Mouse (Mus musculus) cerebellum, adult 2 months (tissue): ENCODE results near the gene Slc24a3.

Experiments used
- CTCF ChIP-seq: fragments of 200-500 bp; IDR thresholded peaks from 2 replicates; pipeline ENCODE4 v1.5.1; 2011; ENCODE audit warnings: low read depth, mild to moderate bottlenecking, control low read depth, low read length, moderate library complexity, borderline replicate concordance; ENCODE audit not compliant: insufficient read depth
- POLR2A ChIP-seq: fragments of 200-500 bp; IDR thresholded peaks from 2 replicates; pipeline ENCODE4 v1.6.1; 2011; ENCODE audit warnings: low read length, control low read depth, borderline replicate concordance; ENCODE audit not compliant: insufficient read depth

- TF ChIP-seq POLR2A (no peak), CTCF (no peak)
These were observed 397.0 kb downstream of the Slc24a3 start for GRCm38 (mm10) chr2:145564596-145564995.
